Mouse (Mus musculus) mouse trophoblast stem cell (cell line): ENCODE data around the gene Ndufs6.

Experiments used
- in situ Hi-C, 2 experiments: fragments of 300-500 bp; cut with MseI, MboI; formaldehyde crosslinking; loops; 2 replicates in 1 of 2; 3 replicates in 1 of 2; pipeline ENCODE4 v1.15.1; 2025

The Ndufs6 gene

DNA sequence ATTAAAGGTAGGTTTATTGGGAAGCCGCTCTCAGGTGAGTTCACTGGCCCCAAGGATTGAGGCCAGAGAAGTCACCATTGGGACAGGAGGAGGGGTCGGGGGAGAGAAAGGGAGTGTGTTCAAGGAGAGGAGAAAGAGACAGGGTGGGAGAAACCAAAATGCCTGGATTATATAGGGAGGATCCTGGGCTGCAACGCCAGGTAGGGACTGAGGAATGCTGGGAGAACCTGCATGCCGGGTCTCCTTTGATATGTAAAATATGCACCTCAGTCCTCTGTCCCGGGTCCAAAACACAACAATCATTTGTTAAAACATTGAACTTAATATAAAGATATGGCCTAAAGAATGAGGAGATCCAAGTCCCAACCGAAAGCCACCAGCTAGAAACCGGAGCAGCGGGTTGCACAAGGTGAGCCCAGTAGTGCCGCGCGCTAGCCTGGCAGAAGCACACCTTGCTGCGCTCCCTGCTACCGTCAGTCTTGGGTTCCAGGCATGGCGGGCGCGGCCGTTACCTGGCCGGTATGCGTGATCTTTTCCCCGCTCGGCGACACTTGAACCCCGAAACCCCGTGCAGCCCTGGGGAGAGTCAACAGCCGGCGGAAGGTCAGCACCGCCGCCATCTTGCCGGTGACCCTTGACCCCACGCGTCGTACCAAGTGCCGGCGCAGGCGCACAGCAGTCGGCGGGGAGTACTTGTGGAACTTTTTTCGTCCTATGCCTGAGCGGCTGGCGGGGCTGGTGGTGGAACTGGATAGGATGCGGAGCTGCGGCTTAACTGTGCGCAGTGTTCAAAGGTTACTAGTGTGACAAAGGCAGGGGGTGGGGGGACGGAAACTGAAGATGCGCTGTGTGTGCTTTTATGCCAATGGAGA is at the start of gene Ndufs6, which contains the start of gene Mrpl36:
TSS of gene Ndufs6 (minus strand) at position 716 of the 872 bp plus-strand sequence.
TSS of gene Mrpl36 (plus strand) at position 687 of the 872 bp plus-strand sequence.
- in situ Hi-C loops = no loop called here

- in situ Hi-C loops = no loop called here
These were observed 49.3 kb upstream of the Ndufs6 start for GRCm38 (mm10) chr13:73377637-73378036.

- in situ Hi-C loops = no loop called here
These were observed 46.3 kb upstream of the Ndufs6 start for GRCm38 (mm10) chr13:73374612-73375011.

GRCm38 (mm10) chr13:73373367-73373766 is 45.0 kb upstream of the Ndufs6 start:
- in situ Hi-C loops = no loop called here

- in situ Hi-C loops = no loop called here
These were observed 28.8 kb upstream of the Ndufs6 start for GRCm38 (mm10) chr13:73357106-73357505.

DNA sequence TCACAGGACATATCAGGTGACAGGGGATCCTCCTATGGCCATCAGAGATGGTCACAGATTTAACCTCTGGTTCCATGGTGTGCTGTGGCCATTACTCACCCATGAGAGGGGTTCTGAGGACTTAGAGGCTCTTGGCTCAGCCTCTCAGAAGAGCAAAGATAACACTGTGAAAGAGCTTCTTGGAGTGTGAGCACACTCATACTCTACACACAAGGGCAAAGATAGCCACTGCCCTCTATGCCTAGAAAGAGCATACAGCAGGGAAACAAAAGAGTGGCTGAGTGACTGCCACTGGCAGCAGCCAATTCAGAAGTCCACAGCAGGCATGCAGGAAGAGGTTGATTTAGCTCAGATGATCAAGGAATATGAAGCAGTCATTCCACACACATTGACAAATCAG is 24.1 kb upstream of the Ndufs6 start:
- in situ Hi-C loops = no loop called here

DNA sequence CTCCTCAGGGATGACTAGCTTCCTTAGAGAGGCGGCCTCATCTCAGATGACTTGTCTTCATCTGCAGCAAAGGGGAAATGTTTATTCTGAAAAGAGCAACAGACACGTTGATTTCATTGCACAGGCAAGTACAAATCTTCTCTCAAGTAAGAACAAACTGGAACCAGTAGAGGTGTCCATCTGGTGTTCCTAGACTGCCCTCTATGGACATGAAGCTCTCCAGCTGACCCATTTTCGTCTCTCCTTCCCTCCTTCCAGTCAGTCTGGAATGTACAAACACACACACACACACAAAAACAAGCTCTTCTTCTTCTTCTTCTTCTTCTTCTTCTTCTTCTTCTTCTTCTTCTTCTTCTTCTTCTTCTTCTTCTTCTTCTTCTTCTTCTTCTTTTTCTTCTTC is 23.6 kb upstream of the Ndufs6 start:
- in situ Hi-C loops = no loop called here

GRCm38 (mm10) chr13:73350741-73351140 is 22.4 kb upstream of the Ndufs6 start:
- in situ Hi-C loops = no loop called here

DNA sequence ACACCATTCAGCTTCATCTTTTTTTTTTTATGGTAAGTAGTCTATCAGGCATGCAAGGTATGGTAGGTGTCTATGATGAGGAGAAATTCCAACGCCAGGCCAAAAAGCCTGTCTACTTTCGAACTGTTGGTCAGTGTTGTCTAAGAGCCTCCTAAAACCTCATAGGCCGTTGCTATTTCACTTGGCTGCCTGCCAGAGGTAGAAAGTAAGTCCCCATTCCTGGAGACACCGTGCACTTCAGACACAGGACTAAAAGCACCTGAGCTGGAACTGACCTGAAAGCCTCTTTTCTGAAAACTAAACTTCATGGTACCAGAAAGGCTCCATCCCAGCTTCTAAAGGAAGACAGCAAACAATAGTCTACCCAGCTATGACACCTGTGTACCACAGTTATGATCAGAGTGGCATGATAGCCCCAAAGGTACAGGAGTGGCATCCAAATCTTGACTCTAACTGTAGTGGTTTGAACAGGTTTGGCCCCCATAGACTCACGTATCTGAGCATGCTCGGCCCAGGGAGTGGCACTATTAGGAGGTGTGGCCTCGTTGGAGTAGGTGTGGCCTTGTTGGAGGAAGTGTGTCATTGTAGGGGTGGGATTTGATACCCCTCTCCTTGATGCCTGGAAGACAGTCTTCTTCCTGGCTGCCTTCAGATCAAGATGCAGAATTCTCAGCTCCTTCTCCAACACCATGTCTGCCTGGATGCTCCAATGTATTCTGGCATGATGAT is 19.7 kb upstream of the Ndufs6 start:
- in situ Hi-C loops = no loop called here

DNA sequence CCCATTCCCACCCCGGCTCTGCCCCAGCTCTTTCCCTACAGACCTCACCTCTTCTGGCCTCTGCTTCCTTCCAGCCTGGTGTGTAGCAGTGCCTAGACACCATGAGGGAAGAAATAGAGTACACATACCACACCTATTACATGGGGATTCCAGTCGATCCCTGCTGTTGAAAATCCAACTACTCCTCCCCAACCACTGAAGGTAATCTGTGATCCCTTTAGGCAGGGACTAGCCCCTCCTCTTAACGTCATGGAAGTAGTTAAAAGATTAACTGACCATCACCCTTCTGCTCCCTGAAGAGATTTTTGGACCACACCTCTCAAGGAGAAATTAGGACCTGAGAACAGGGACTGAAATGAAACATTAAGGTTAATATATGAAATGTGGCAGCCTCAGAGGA is 18.8 kb upstream of the Ndufs6 start:
- in situ Hi-C loops = no loop called here

DNA sequence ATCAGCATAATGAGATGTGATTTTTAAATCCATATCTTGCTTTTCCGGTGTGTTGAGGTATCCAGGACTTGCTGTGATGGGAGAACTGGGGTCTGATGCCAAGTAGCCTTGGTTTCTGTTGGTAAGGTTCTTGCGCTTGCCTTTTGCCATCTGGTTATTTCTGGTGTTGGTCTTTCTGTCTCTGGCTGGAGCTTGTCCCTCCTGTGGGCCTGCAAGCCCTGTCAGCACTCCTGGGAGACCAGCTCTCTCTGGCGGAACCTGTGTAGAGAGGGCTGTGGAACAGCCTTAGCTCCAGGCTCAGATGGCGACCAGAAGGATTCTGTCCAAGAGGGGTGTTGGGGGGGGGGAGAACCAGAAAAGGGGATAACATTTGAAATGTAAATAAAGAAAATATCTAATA is 18.4 kb upstream of the Ndufs6 start:
- in situ Hi-C loops = no loop called here

- in situ Hi-C loops = no loop called here
These were observed 17.8 kb upstream of the Ndufs6 start for GRCm38 (mm10) chr13:73346131-73346530.

DNA sequence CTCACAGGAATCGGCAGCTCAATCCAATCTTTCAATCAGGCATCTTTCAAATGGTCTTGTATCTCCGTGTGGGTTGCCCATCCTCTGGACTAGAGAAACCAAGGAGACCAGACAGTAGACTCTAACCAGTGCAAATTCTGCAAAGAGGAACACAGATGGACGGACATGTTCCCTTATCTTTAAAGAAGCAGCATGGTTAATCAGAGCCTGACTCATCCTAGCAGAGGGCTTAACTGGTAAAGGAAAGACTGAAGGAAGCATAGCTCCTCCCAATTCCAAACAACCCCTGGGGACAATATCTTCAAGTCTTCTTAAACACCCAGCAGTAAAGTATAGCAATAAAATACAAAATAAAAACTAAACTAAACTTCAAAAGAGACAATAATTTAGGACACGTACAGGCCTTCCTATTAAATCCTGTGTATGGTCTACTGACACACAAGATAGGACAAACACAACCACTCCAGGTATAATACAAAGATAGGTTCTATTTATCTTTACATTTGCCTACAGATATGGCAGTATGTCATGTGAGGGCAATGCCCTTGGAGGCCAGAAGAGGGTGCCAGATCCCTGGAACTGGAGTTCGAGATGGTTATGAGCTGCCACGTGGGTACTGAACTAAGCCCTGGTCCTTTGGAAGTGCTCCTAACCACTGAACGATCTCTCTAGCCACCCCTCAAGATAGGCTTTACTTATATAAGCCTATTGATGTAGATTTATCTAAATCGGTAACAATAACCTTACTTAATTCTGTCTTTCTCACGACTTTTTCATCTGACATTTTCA is 17.0 kb upstream of the Ndufs6 start:
- in situ Hi-C loops = no loop called here

DNA sequence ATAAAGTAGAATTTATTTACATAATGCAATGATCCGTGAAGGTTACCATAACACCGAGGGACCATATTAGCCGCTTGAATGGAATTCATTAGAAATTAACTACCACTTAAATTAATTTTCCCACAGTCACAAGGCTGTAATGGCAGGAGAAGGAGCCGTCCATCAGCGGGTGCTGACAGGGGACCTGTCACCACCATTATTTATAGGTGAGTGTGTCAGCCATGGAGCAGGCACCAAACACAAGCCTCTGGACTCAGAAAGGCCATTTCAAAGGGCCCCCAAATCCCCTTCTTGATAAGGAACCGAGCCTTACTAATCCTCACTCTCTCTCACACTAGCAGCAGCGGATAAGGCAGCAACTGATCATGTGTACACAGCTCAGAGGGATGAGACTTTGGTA is 8.4 kb upstream of the Ndufs6 start:
- in situ Hi-C loops = no loop called here

GRCm38 (mm10) chr13:73331736-73332135 is 3.4 kb upstream of the Ndufs6 start:
- in situ Hi-C loops = no loop called here

- in situ Hi-C loops = no loop called here
These were observed 2.6 kb upstream of the Ndufs6 start for GRCm38 (mm10) chr13:73330844-73331501.

DNA sequence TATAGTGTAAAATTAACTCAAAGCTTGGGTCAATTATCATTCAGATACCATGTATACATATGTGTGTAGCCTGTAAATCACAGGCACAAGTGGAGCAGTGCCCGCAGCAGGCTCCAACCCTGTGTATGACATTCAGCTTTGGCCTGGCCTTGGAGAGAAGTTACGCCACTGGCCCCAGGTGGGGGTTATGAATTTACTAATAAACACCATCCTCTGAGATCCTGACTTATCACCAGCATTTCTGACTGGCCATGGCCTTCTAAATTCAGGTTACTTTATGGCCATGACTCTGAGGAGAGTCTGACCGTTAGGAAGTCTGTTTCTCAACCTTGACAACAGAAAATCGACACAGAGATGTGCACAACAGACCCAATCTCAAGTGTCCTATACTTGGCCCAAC is 4.9 kb downstream of the Ndufs6 start:
- in situ Hi-C loops = no loop called here

DNA sequence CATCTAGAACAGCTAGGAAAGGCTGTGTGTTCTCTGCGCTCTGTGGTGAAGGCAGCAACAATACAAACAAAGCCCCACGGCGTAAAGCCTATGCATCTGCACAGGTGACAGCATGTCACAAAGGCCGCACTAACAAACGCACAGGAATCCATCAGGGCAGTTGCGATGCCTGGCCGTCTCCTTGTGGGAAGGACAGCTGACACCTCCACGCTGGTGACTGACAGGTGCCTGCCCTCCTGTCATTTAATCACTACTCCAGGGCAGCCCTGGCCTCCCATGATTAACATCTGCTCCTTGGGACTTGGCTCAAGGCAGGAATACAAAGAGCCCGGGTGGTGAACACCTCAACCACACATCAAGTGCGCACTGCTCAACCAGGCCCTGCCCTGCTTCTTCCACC is 5.7 kb downstream of the Ndufs6 start:
- in situ Hi-C loops = no loop called here

DNA sequence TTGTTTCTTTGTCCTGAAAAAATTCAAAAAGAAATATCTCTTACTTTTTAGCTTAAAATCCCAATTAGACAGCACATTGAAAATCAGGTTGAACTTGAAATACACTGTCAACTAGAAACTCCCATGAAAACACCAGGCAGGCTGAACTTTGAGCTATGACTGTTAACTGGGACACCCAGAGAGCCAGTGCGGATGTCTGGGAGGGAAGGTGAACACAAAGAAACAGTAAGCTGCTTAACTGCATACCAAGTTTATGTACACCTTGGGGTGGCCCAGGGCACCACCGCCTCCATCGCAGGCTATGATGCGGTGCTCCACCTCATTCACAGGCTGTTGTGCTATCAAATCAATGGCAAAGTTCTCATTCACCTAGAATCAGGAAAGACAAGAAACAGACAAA is 8.3 kb downstream of the Ndufs6 start:
- in situ Hi-C loops = no loop called here

GRCm38 (mm10) chr13:73310183-73310929 is 18.0 kb downstream of the Ndufs6 start:
- in situ Hi-C loops = loop anchor here (5.0 to 10.0 kb wide), 3 partner anchors 58 to 226 kb away; no protein-coding TSS in a partner anchor

DNA sequence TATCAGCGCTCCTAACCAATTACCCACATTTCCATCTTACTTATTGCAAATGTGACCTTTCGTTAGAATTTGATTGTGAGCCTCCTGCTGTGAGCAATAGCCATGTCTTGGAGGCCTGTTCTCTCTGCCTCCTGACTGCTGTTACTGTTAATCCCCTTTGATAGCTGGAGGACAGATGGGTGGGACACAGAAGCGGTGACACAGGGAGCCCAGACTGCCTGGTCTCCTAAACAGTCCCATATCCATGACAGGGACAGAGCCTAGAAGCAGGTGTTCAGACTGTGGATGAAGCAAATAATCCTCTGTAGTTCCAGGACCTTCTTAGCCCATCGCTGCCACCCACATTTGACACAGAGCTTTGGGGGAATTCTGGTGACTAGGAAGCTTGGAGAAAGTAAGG is 21.9 kb downstream of the Ndufs6 start:
- in situ Hi-C loops = loop anchor here (5.0 to 10.0 kb wide), 2 partner anchors 54 to 212 kb away; no protein-coding TSS in a partner anchor
